Mouse (Mus musculus): ENCODE measurements around the gene Arrb1. TPM values are rescaled to one million over a fixed set of nuclear protein-coding genes. Genes with fewer than 3 reads are reported as not detected.

The Arrb1 gene
- polyA plus RNA-seq, 1 experiment from 2014 or later = 4.9 TPM

DNA sequence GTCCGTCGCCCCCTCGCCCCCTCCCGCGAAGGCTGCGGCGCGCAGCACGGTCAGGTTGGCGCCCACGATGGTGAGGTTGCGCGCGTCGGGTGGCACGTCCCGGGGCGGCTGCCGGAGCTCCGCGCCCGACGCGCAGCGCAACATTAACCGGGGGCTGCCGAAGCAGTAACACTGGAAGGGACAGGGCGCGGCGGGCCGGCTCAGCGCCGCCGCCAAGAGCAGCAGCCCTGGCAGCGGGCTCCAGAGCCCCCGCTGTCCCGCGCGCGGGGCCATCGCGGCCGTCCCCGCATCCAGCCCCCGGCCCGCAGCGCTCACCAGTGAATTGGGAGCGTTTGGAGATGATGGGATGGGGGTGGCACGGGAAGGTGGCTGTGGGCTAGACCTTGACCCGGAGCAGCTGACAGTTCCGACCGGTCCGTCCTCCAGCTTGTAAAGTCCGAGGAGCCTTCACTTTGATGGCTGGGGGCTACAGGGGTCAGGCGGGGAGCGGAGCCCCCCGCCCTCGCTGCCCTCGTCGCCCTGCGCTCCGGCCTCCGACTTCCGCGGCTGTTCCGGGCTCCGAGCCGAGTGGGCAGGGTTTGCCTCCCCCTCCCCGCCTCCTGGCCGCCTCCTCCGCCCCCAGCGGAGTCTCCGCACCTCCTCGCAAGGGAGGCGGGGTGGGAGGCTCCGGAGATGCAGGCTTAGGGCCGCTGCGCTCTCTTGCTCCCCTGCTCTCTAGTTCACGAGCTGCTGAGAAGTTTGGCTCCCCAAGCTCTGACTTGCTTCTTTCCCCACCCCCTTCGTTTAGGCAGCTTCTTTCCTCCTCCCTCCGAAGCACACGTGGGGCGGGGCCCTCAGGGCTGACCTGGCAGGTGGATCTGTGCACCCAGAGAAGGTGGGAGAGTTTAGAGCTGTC, 91.4 kb downstream of the Arrb1 start, which contains the start of gene Tpbgl:
Gene Tpbgl, minus strand, starts transcription at position 728 of the 895 bp plus-strand sequence.
- peaks cover 81% of the 10 kb centered on the region for H3K27me3 ChIP-seq (ENCODE audit: control insufficient read depth, insufficient read depth, low read length)
- WGBS = under 1% methylated on average over 75 of the region's 83 CpGs
- peak; percentile 70 for ATAC-seq (replicated peaks; ENCODE audit: extremely low read depth, insufficient read depth, low FRiP score)
- H3K36me3 ChIP-seq (ENCODE audit: control insufficient read depth, insufficient read depth) = no peaks in the 10 kb centered on the region
- H3K9ac ChIP-seq (ENCODE audit: low read length) = peak within 1 kb of the TSS; percentile 43
- peaks cover 6% of the 10 kb centered on the region for H3K4me1 ChIP-seq (ENCODE audit: control insufficient read depth, insufficient read depth, low read length)
- peak within 1 kb of the TSS; percentile 62 for H3K4me3 ChIP-seq (ENCODE audit: low read length)
- no peak within 1 kb of the TSS for H3K27ac ChIP-seq (ENCODE audit: low read length)
- peak within 1 kb of the TSS; percentile 91 for H3K4me2 ChIP-seq (ENCODE audit: low read depth, low read length)
- no peaks in the 10 kb centered on the region for H3K9me3 ChIP-seq (replicated peaks; ENCODE audit: control insufficient read depth, low read length)

GRCm38 (mm10) chr7:99627366-99627765, 92.1 kb downstream of the Arrb1 start:
- Histone ChIP-seq H3K27me3 (ENCODE audit: control insufficient read depth, insufficient read depth, low read length) (peaks cover 84% of the 10 kb centered on the region), H3K4me1 (ENCODE audit: control insufficient read depth, insufficient read depth, low read length) (peaks cover 6% of the 10 kb centered on the region), H3K4me2 (ENCODE audit: low read depth, low read length) (no peak overlapping the region; the same call in 1 of the 2 replicates), H3K36me3 (ENCODE audit: control insufficient read depth, insufficient read depth) (no peaks in the 10 kb centered on the region), H3K9ac (ENCODE audit: low read length) (no peak overlapping the region), H3K4me3 (ENCODE audit: low read length) (no peak overlapping the region), H3K27ac (ENCODE audit: low read length) (no peak overlapping the region), H3K9me3 (replicated peaks; ENCODE audit: control insufficient read depth, low read length) (no peaks in the 10 kb centered on the region)
- ATAC-seq (replicated peaks; ENCODE audit: extremely low read depth, insufficient read depth, low FRiP score) = no peak
- WGBS = 8% methylated on average over 7 of the region's 7 CpGs

GRCm38 (mm10) chr7:99632286-99632685, 97.0 kb downstream of the Arrb1 start:
- H3K27me3 ChIP-seq (ENCODE audit: control insufficient read depth, insufficient read depth, low read length) = peaks cover 47% of the 10 kb centered on the region
- 10% methylated on average over 6 of the region's 6 CpGs for WGBS

GRCm38 (mm10) chr7:99633966-99634665, 98.8 kb downstream of the Arrb1 start:
- WGBS = 59% methylated on average over 8 of the region's 8 CpGs
- H3K27ac ChIP-seq (ENCODE audit: low read length) = no peak overlapping the region
- H3K9ac ChIP-seq (ENCODE audit: low read length) = no peak overlapping the region
- H3K9me3 ChIP-seq (replicated peaks; ENCODE audit: control insufficient read depth, low read length) = no peaks in the 10 kb centered on the region
- H3K36me3 ChIP-seq (ENCODE audit: control insufficient read depth, insufficient read depth) = no peaks in the 10 kb centered on the region
- H3K27me3 ChIP-seq (ENCODE audit: control insufficient read depth, insufficient read depth, low read length) = peaks cover 28% of the 10 kb centered on the region
- no peak for ATAC-seq (replicated peaks; ENCODE audit: extremely low read depth, insufficient read depth, low FRiP score)
- no peak overlapping the region for H3K4me3 ChIP-seq (ENCODE audit: low read length)
- no peak overlapping the region for H3K4me2 ChIP-seq (ENCODE audit: low read depth, low read length)
- H3K4me1 ChIP-seq (ENCODE audit: control insufficient read depth, insufficient read depth, low read length) = no peaks in the 10 kb centered on the region

More at GRCm38 (mm10) chr7:99632286-99632685, 97.0 kb downstream of the Arrb1 start:
- no peaks in the 10 kb centered on the region for H3K9me3 ChIP-seq (replicated peaks; ENCODE audit: control insufficient read depth, low read length)
- no peaks in the 10 kb centered on the region for H3K4me1 ChIP-seq (ENCODE audit: control insufficient read depth, insufficient read depth, low read length)
- ATAC-seq (replicated peaks; ENCODE audit: extremely low read depth, insufficient read depth, low FRiP score) = no peak
- H3K36me3 ChIP-seq (ENCODE audit: control insufficient read depth, insufficient read depth) = no peaks in the 10 kb centered on the region
- H3K4me2 ChIP-seq (ENCODE audit: low read depth, low read length) = no peak overlapping the region
- H3K27ac ChIP-seq (ENCODE audit: low read length) = no peak overlapping the region
- H3K9ac ChIP-seq (ENCODE audit: low read length) = no peak overlapping the region
- H3K4me3 ChIP-seq (ENCODE audit: low read length) = no peak overlapping the region

DNA sequence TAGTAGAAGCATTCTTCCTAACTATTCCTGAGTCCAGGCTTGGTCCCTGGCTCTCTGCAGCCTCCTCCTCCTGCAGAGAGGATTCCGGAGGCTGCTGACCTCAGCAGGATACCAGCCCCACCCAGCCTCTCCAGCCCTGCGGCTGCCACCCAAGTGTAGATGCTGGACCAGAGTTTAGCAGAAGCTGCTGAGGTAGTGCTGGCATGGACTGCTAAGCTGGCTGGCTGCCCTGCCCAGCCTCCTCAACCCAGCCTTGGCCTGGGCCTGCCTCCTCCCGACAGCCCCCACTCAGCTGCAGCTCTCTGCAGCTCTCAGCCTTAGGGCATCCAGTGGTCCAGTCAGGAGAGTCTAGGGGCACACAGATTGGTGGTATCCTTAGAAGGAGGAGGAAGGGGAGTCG, 106.0 kb downstream of the Arrb1 start:
- Histone ChIP-seq H3K36me3 (ENCODE audit: control insufficient read depth, insufficient read depth) (no peaks in the 10 kb centered on the region), H3K27me3 (ENCODE audit: control insufficient read depth, insufficient read depth, low read length) (peaks cover 4% of the 10 kb centered on the region; the same call in 1 of the 2 replicates), H3K9me3 (replicated peaks; ENCODE audit: control insufficient read depth, low read length) (no peaks in the 10 kb centered on the region), H3K4me3 (ENCODE audit: low read length) (no peak overlapping the region), H3K4me2 (ENCODE audit: low read depth, low read length) (no peak overlapping the region), H3K27ac (ENCODE audit: low read length) (no peak overlapping the region), H3K9ac (ENCODE audit: low read length) (no peak overlapping the region), H3K4me1 (ENCODE audit: control insufficient read depth, insufficient read depth, low read length) (no peaks in the 10 kb centered on the region)
- no peak for ATAC-seq (replicated peaks; ENCODE audit: extremely low read depth, insufficient read depth, low FRiP score)
- WGBS = 34% methylated on average over 4 of the region's 4 CpGs

GRCm38 (mm10) chr7:99642078-99642477, 106.8 kb downstream of the Arrb1 start:
- ATAC-seq (replicated peaks; ENCODE audit: extremely low read depth, insufficient read depth, low FRiP score) = peak; percentile 49
- no peaks in the 10 kb centered on the region for H3K36me3 ChIP-seq (ENCODE audit: control insufficient read depth, insufficient read depth)
- 0 out of 2 replicates have a peak, but pooled peaks cover 4% of the 10 kb centered on the region for H3K27me3 ChIP-seq (ENCODE audit: control insufficient read depth, insufficient read depth, low read length)
- H3K4me2 ChIP-seq (ENCODE audit: low read depth, low read length) = no peak overlapping the region
- H3K4me1 ChIP-seq (ENCODE audit: control insufficient read depth, insufficient read depth, low read length) = no peaks in the 10 kb centered on the region
- 8% methylated on average over 3 of the region's 3 CpGs for WGBS
- no peak overlapping the region for H3K4me3 ChIP-seq (ENCODE audit: low read length)
- H3K9me3 ChIP-seq (replicated peaks; ENCODE audit: control insufficient read depth, low read length) = no peaks in the 10 kb centered on the region
- no peak overlapping the region for H3K9ac ChIP-seq (ENCODE audit: low read length)
- H3K27ac ChIP-seq (ENCODE audit: low read length) = no peak overlapping the region

DNA sequence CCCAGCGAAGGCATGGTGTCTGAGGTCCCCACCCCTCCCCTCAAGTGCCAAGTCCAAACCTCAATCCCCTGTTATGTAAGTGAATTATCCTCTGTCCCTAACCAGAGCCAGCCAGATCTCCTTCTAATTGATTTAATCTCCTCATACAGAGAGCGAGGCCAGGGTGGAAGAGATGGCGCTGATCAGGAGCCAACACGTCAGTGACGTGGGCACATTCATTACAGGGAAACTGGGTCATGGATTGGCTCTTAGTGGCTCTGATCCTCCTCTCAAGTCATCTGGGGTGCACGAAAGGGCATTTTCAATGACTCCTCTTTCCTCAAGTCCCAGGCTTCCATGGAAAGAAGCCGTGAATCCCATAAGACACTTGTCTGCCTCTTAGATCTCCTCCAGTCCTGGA, 109.4 kb downstream of the Arrb1 start:
- 76% methylated on average over 7 of the region's 7 CpGs for WGBS
- H3K27ac ChIP-seq (ENCODE audit: low read length) = no peak overlapping the region
- 0 out of 2 replicates have a peak, but pooled peaks cover 3% of the 10 kb centered on the region for H3K27me3 ChIP-seq (ENCODE audit: control insufficient read depth, insufficient read depth, low read length)
- H3K9ac ChIP-seq (ENCODE audit: low read length) = no peak overlapping the region
- H3K36me3 ChIP-seq (ENCODE audit: control insufficient read depth, insufficient read depth) = no peaks in the 10 kb centered on the region
- no peak overlapping the region for H3K4me3 ChIP-seq (ENCODE audit: low read length)
- H3K4me2 ChIP-seq (ENCODE audit: low read depth, low read length) = no peak overlapping the region
- H3K4me1 ChIP-seq (ENCODE audit: control insufficient read depth, insufficient read depth, low read length) = no peaks in the 10 kb centered on the region
- H3K9me3 ChIP-seq (replicated peaks; ENCODE audit: control insufficient read depth, low read length) = no peaks in the 10 kb centered on the region
- ATAC-seq (replicated peaks; ENCODE audit: extremely low read depth, insufficient read depth, low FRiP score) = no peak

GRCm38 (mm10) chr7:99648623-99649022, 113.4 kb downstream of the Arrb1 start:
- Histone ChIP-seq H3K4me2 (ENCODE audit: low read depth, low read length) (no peak overlapping the region), H3K27ac (ENCODE audit: low read length) (no peak overlapping the region), H3K4me1 (ENCODE audit: control insufficient read depth, insufficient read depth, low read length) (no peaks in the 10 kb centered on the region), H3K4me3 (ENCODE audit: low read length) (no peak overlapping the region), H3K27me3 (ENCODE audit: control insufficient read depth, insufficient read depth, low read length) (no peaks in the 10 kb centered on the region), H3K36me3 (ENCODE audit: control insufficient read depth, insufficient read depth) (no peaks in the 10 kb centered on the region), H3K9me3 (replicated peaks; ENCODE audit: control insufficient read depth, low read length) (no peaks in the 10 kb centered on the region), H3K9ac (ENCODE audit: low read length) (no peak overlapping the region)
- ATAC-seq (replicated peaks; ENCODE audit: extremely low read depth, insufficient read depth, low FRiP score) = no peak
- 0% methylated on average over 6 of the region's 6 CpGs for WGBS

- no peak for ATAC-seq (replicated peaks; ENCODE audit: extremely low read depth, insufficient read depth, low FRiP score)
- H3K9ac ChIP-seq (ENCODE audit: low read length) = no peak overlapping the region
- no peaks in the 10 kb centered on the region for H3K9me3 ChIP-seq (replicated peaks; ENCODE audit: control insufficient read depth, low read length)
- H3K27me3 ChIP-seq (ENCODE audit: control insufficient read depth, insufficient read depth, low read length) = no peaks in the 10 kb centered on the region
- WGBS = 57% methylated on average over 4 of the region's 4 CpGs
- no peaks in the 10 kb centered on the region for H3K4me1 ChIP-seq (ENCODE audit: control insufficient read depth, insufficient read depth, low read length)
- H3K4me3 ChIP-seq (ENCODE audit: low read length) = no peak overlapping the region
- H3K4me2 ChIP-seq (ENCODE audit: low read depth, low read length) = no peak overlapping the region
- H3K27ac ChIP-seq (ENCODE audit: low read length) = no peak overlapping the region
- H3K36me3 ChIP-seq (ENCODE audit: control insufficient read depth, insufficient read depth) = no peaks in the 10 kb centered on the region
These were observed 114.3 kb downstream of the Arrb1 start for GRCm38 (mm10) chr7:99649585-99649984.
